Mouse (Mus musculus) testis, adult 2 months (tissue): Measurements from ENCODE around the gene Zcchc7. TPM values are rescaled to one million over a fixed set of nuclear protein-coding genes. Genes with fewer than 3 reads are reported as not detected.

Experiments
- H3K27ac ChIP-seq: fragments of 200-500 bp; 2 replicates; pipeline ENCODE4 v1.5.1; 2012; ENCODE audit warnings: low read depth, low read length; ENCODE audit not compliant: control insufficient read depth, insufficient read depth
- H3K27me3 ChIP-seq: fragments of 200-500 bp; 2 replicates; pipeline ENCODE4 v1.6.1; 2012; ENCODE audit warnings: mild to moderate bottlenecking, low read length, moderate library complexity; ENCODE audit not compliant: control insufficient read depth, insufficient read depth
- H3K36me3 ChIP-seq: fragments of 200-500 bp; 2 replicates; pipeline ENCODE4 v1.6.1; 2012; ENCODE audit warnings: mild to moderate bottlenecking, low read length; ENCODE audit not compliant: control insufficient read depth, insufficient read depth
- H3K4me1 ChIP-seq: fragments of 200-500 bp; 2 replicates; pipeline ENCODE4 v1.6.1; 2012; ENCODE audit warnings: low read length; ENCODE audit not compliant: control insufficient read depth, insufficient read depth
- H3K4me3 ChIP-seq: fragments of 200-500 bp; 2 replicates; pipeline ENCODE4 v1.5.1; 2012; ENCODE audit warnings: low read depth, mild to moderate bottlenecking, low read length, moderate library complexity, mixed read lengths; ENCODE audit not compliant: control insufficient read depth
- CTCF ChIP-seq: fragments of 200-500 bp; IDR thresholded peaks from 2 replicates; pipeline ENCODE4 v1.5.1; 2012; ENCODE audit warnings: low read depth, mild to moderate bottlenecking, inconsistent platforms, low read length, moderate library complexity; ENCODE audit not compliant: control insufficient read depth, insufficient read depth, insufficient replicate concordance
- POLR2A ChIP-seq: fragments of 200-500 bp; IDR thresholded peaks from 2 replicates; pipeline ENCODE4 v1.6.1; 2012; ENCODE audit warnings: low read depth, mild to moderate bottlenecking, inconsistent platforms, low read length, moderate library complexity; ENCODE audit not compliant: control insufficient read depth
- polyA plus RNA-seq: library from polyadenylated mRNA; depleted of rRNA; stranded (reverse); fragments of >200 nt; gene quantifications from 2 replicates; pipeline ENCODE4 v1.2.3, GENCODE M21; 2012

The Zcchc7 gene
- polyA plus RNA-seq, 1 experiment, result 25.3 TPM

GRCm38 (mm10) chr4:44812855-44813254, 57.2 kb downstream of the Zcchc7 start:
- Histone ChIP-seq H3K27ac (no peak overlapping the region), H3K36me3 (no peaks in the 10 kb centered on the region), H3K4me3 (no peak overlapping the region), H3K4me1 (no peaks in the 10 kb centered on the region), H3K27me3 (no peaks in the 10 kb centered on the region)
- no peak for TF ChIP-seq CTCF

- H3K36me3 ChIP-seq, result no peaks in the 10 kb centered on the region
- H3K27me3 ChIP-seq, result no peaks in the 10 kb centered on the region
- no peak overlapping the region for H3K4me3 ChIP-seq
- TF ChIP-seq POLR2A, result no peak
- TF ChIP-seq CTCF, result no peak
- no peaks in the 10 kb centered on the region for H3K4me1 ChIP-seq
- H3K27ac ChIP-seq, result no peak overlapping the region
Observed at GRCm38 (mm10) chr4:44813770-44814169, 58.1 kb downstream of the Zcchc7 start.

GRCm38 (mm10) chr4:44816584-44816983, 60.9 kb downstream of the Zcchc7 start:
- H3K36me3 ChIP-seq, result no peaks in the 10 kb centered on the region
- H3K27ac ChIP-seq, result no peak overlapping the region
- no peaks in the 10 kb centered on the region for H3K27me3 ChIP-seq
- TF ChIP-seq POLR2A, result no peak
- TF ChIP-seq CTCF, result no peak
- no peaks in the 10 kb centered on the region for H3K4me1 ChIP-seq
- no peak overlapping the region for H3K4me3 ChIP-seq

GRCm38 (mm10) chr4:44830609-44831008, 74.9 kb downstream of the Zcchc7 start:
- no peak overlapping the region for H3K27ac ChIP-seq
- H3K4me3 ChIP-seq, result no peak overlapping the region
- H3K36me3 ChIP-seq, result no peaks in the 10 kb centered on the region
- H3K27me3 ChIP-seq, result no peaks in the 10 kb centered on the region
- TF ChIP-seq CTCF, result no peak
- TF ChIP-seq POLR2A, result no peak
- H3K4me1 ChIP-seq, result no peaks in the 10 kb centered on the region

GRCm38 (mm10) chr4:44851835-44852251, 96.2 kb downstream of the Zcchc7 start:
- Histone ChIP-seq H3K27ac (no peak overlapping the region), H3K4me1 (no peaks in the 10 kb centered on the region), H3K27me3 (no peaks in the 10 kb centered on the region), H3K36me3 (no peaks in the 10 kb centered on the region), H3K4me3 (no peak overlapping the region)
- TF ChIP-seq POLR2A (no peak), CTCF (no peak)

- no peaks in the 10 kb centered on the region for H3K27me3 ChIP-seq
- no peak for TF ChIP-seq CTCF
- no peak for TF ChIP-seq POLR2A
- H3K4me3 ChIP-seq, result no peak overlapping the region
- H3K27ac ChIP-seq, result no peak overlapping the region
- no peaks in the 10 kb centered on the region for H3K4me1 ChIP-seq
- no peaks in the 10 kb centered on the region for H3K36me3 ChIP-seq
Observed at GRCm38 (mm10) chr4:44871591-44871990, 115.9 kb downstream of the Zcchc7 start.

- H3K4me3 ChIP-seq, result no peak overlapping the region
- no peak for TF ChIP-seq CTCF
- no peak for TF ChIP-seq POLR2A
- H3K36me3 ChIP-seq, result no peaks in the 10 kb centered on the region
- H3K4me1 ChIP-seq, result no peaks in the 10 kb centered on the region
- H3K27ac ChIP-seq, result no peak overlapping the region
- H3K27me3 ChIP-seq, result no peaks in the 10 kb centered on the region
Observed at GRCm38 (mm10) chr4:44872048-44872447, 116.4 kb downstream of the Zcchc7 start.

GRCm38 (mm10) chr4:44880065-44880623, 124.5 kb downstream of the Zcchc7 start:
- no peaks in the 10 kb centered on the region for H3K4me1 ChIP-seq
- H3K27me3 ChIP-seq, result no peaks in the 10 kb centered on the region
- H3K4me3 ChIP-seq, result no peak overlapping the region
- TF ChIP-seq CTCF, result no peak
- TF ChIP-seq POLR2A, result no peak
- no peaks in the 10 kb centered on the region for H3K36me3 ChIP-seq
- H3K27ac ChIP-seq, result no peak overlapping the region
